Mouse (Mus musculus): Measurements from ENCODE around the gene Tle4.

The Tle4 gene

GRCm38 (mm10) chr19:14463281-14464079 is 134.4 kb downstream of the Tle4 start:
- no peak for DNase-seq (ENCODE audit: low spot score in 2 of 2)

GRCm38 (mm10) chr19:14453486-14453885 is 144.4 kb downstream of the Tle4 start:
- no peak for DNase-seq (ENCODE audit: low spot score in 2 of 2)

GRCm38 (mm10) chr19:14451329-14451728 is 146.5 kb downstream of the Tle4 start:
- no peak for DNase-seq (ENCODE audit: low spot score in 2 of 2)

- no peak for DNase-seq (ENCODE audit: low spot score in 2 of 2)
Observed at GRCm38 (mm10) chr19:14449738-14450137, 148.1 kb downstream of the Tle4 start.

- no peak for DNase-seq (ENCODE audit: low spot score in 2 of 2)
Observed at GRCm38 (mm10) chr19:14448586-14448985, 149.3 kb downstream of the Tle4 start.

- no peak for DNase-seq (ENCODE audit: low spot score in 2 of 2)
Observed at GRCm38 (mm10) chr19:14447474-14447873, 150.4 kb downstream of the Tle4 start.

GRCm38 (mm10) chr19:14441861-14442260 is 156.0 kb downstream of the Tle4 start:
- no peak for DNase-seq (ENCODE audit: low spot score in 2 of 2)

- no peak for DNase-seq (ENCODE audit: low spot score in 2 of 2)
Observed at GRCm38 (mm10) chr19:14437226-14437625, 160.6 kb downstream of the Tle4 start.

GRCm38 (mm10) chr19:14436567-14436966 is 161.3 kb downstream of the Tle4 start:
- no peak for DNase-seq (ENCODE audit: low spot score in 2 of 2)

GRCm38 (mm10) chr19:14435681-14436376 is 162.0 kb downstream of the Tle4 start:
- no peak for DNase-seq (ENCODE audit: low spot score in 2 of 2)

- DNase-seq (ENCODE audit: low spot score in 2 of 2), result no peak
Observed at GRCm38 (mm10) chr19:14433900-14434299, 164.0 kb downstream of the Tle4 start.

- DNase-seq (ENCODE audit: low spot score in 2 of 2), result no peak
Observed at GRCm38 (mm10) chr19:14432436-14432835, 165.4 kb downstream of the Tle4 start.

- no peak for DNase-seq (ENCODE audit: low spot score in 2 of 2)
Observed at GRCm38 (mm10) chr19:14426920-14427319, 170.9 kb downstream of the Tle4 start.

- DNase-seq (ENCODE audit: low spot score in 2 of 2), result no peak
Observed at GRCm38 (mm10) chr19:14426244-14426868, 171.5 kb downstream of the Tle4 start.

- no peak for DNase-seq (ENCODE audit: low spot score in 2 of 2)
Observed at GRCm38 (mm10) chr19:14425122-14425521, 172.7 kb downstream of the Tle4 start.

GRCm38 (mm10) chr19:14424016-14424964 is 173.6 kb downstream of the Tle4 start:
- DNase-seq (ENCODE audit: low spot score in 2 of 2), result no peak

- no peak for DNase-seq (ENCODE audit: low spot score in 2 of 2)
Observed at GRCm38 (mm10) chr19:14421691-14422090, 176.2 kb downstream of the Tle4 start.

GRCm38 (mm10) chr19:14419886-14420285 is 178.0 kb downstream of the Tle4 start:
- no peak for DNase-seq (ENCODE audit: low spot score in 2 of 2)

- no peak for DNase-seq (ENCODE audit: low spot score in 2 of 2)
Observed at GRCm38 (mm10) chr19:14416845-14417244, 181.0 kb downstream of the Tle4 start.

GRCm38 (mm10) chr19:14415996-14416395 is 181.9 kb downstream of the Tle4 start:
- DNase-seq (ENCODE audit: low spot score in 2 of 2), result no peak

GRCm38 (mm10) chr19:14414957-14415356 is 182.9 kb downstream of the Tle4 start:
- no peak for DNase-seq (ENCODE audit: low spot score in 2 of 2)

GRCm38 (mm10) chr19:14406603-14407002 is 191.2 kb downstream of the Tle4 start:
- no peak for DNase-seq (ENCODE audit: low spot score in 2 of 2)

Measured in spleen, postnatal 14 days (tissue).